Mouse (Mus musculus) liver, embryonic 14.5 days (tissue): ENCODE data around the gene Psg17. TPM values are rescaled to one million over a fixed set of nuclear protein-coding genes. Genes with fewer than 3 reads are reported as not detected.
A peak's percentile ranks its signal among the peaks of the same experiment; 100 is the strongest.

Experiments
- ATAC-seq: fragments of 200-750 bp; cut with Nextera tagmentation; 2 replicates; pipeline ENCODE4 v1.8.0; 2017; ENCODE audit warnings: moderate number of reproducible peaks, mild to moderate bottlenecking, moderate library complexity; ENCODE audit not compliant: insufficient read depth
- DNase-seq, 3 experiments: peaks; one replicate each; pipeline ENCODE4 v3.0.0-alpha.2; 2012 to 2013; ENCODE audit warnings: low read depth in 3 of 3, low spot score in 3 of 3
- H3K27ac ChIP-seq: fragments of 300-500 bp; sonication (generic); 2 replicates; pipeline ENCODE4 v1.5.1; 2014; ENCODE audit warnings: moderate library complexity, mild to moderate bottlenecking, control low read depth, inconsistent platforms
- H3K27me3 ChIP-seq: fragments of 300-500 bp; sonication (generic); 2 replicates; pipeline ENCODE4 v1.6.1; 2014; ENCODE audit warnings: mild to moderate bottlenecking, low read length, moderate library complexity; ENCODE audit not compliant: control insufficient read depth, insufficient read depth
- H3K36me3 ChIP-seq: fragments of 300-500 bp; sonication (generic); replicated peaks from 2 replicates; pipeline ENCODE4 v1.6.1; 2014; ENCODE audit warnings: low read depth; ENCODE audit not compliant: control insufficient read depth, insufficient read depth
- H3K4me1 ChIP-seq, 2 experiments: fragments of 200-500 bp in 1 of 2; fragments of 300-500 bp in 1 of 2; sonication (generic) in 1 of 2; replicated peaks; 2 replicates each; pipeline ENCODE4 v1.6.1; 2012 to 2014; ENCODE audit warnings: antibody characterized with exemption in 1 of 2, inconsistent platforms in 1 of 2, low read length in 1 of 2; ENCODE audit not compliant: control insufficient read depth in 2 of 2, insufficient read depth in 2 of 2
- H3K4me2 ChIP-seq: fragments of 300-500 bp; sonication (generic); 2 replicates; pipeline ENCODE4 v1.6.1; 2014; ENCODE audit warnings: low read depth, mild to moderate bottlenecking, control low read depth, moderate library complexity
- H3K4me3 ChIP-seq, 2 experiments: fragments of 200-500 bp in 1 of 2; fragments of 300-500 bp in 1 of 2; sonication (generic) in 1 of 2; 2 replicates each; pipeline ENCODE4 v1.5.1; 2012 to 2014; ENCODE audit warnings: low read depth in 2 of 2, low read length in 2 of 2, mild to moderate bottlenecking in 2 of 2, control low read depth in 1 of 2, inconsistent platforms in 1 of 2, moderate library complexity in 1 of 2; ENCODE audit not compliant: insufficient read depth in 1 of 2
- H3K9ac ChIP-seq: fragments of 300-500 bp; sonication (generic); replicated peaks from 2 replicates; pipeline ENCODE4 v1.6.1; 2014; ENCODE audit warnings: mild to moderate bottlenecking, control low read depth, moderate library complexity
- H3K9me3 ChIP-seq: fragments of 300-500 bp; sonication (generic); 2 replicates; pipeline ENCODE4 v1.6.1; 2016; ENCODE audit warnings: low read length, mixed read lengths; ENCODE audit not compliant: control insufficient read depth
- CTCF ChIP-seq: IDR thresholded peaks from 2 replicates; pipeline ENCODE4 v1.5.1; 2016; ENCODE audit warnings: antibody characterized with exemption, low read depth, control low read depth
- EP300 ChIP-seq: IDR thresholded peaks from 2 replicates; pipeline ENCODE4 v1.6.1; 2016; ENCODE audit warnings: antibody characterized with exemption, low read depth
- WGBS: fragments of 180-500 bp; shearing (Covaris S2); extraction: QIAGEN DNeasy Blood & Tissue Kit; methylation state at CpG from one replicate; pipeline ENCODE4 v1.1.7; 2014; ENCODE audit not compliant: insufficient replicate concordance; 5-methylcytosine and 5-hydroxymethylcytosine counted together
- polyA plus RNA-seq, 2 experiments: library from polyadenylated mRNA; depleted of rRNA in 1 of 2; stranded (reverse) in 1 of 2; unstranded in 1 of 2; fragments of >200 nt; fragmentation: Nextera tagmentation in 1 of 2; extraction: Ambion mirVana in 1 of 2; gene quantifications; 2 replicates each; pipeline versions ENCODE4 v1.2.1 to v1.2.3; 2012 to 2014

Gene Psg17
- polyA plus RNA-seq, 2 experiments = not detected

GRCm38 (mm10) chr7:18848395-18848794 is 27.0 kb upstream of the Psg17 start:
- no peak for DNase-seq
- Histone ChIP-seq H3K36me3 (no peaks in the 10 kb centered on the region), H3K27ac (no peak overlapping the region), H3K4me3 (no peak overlapping the region), H3K4me2 (no peak overlapping the region), H3K4me1 (no peaks in the 10 kb centered on the region), H3K9me3 (no peaks in the 10 kb centered on the region), H3K27me3 (no peaks in the 10 kb centered on the region), H3K9ac (no peak overlapping the region)
- TF ChIP-seq EP300 = no peak
- no peak for TF ChIP-seq CTCF
- no peak for ATAC-seq
- 66% methylated on average over 1 of the region's 1 CpGs for WGBS

DNA sequence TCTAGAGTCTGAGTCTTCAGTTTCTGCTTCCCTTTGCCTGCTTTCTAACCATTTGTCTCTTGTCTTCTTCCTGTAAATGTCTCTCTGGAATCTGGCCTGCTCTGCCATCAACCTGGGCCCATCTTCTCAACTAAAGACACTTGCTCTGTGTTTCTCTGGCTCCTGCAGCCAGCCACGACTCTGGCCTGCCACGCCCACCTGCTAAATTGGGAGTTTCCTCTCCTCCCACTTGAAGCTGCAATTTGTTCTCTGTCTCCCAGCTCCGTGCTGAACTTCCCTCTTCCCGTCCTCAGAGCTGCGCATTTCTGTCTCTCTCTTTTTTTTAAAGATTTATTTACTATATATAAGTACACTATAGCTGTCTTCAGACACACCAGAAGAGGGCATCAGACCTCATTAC is 23.4 kb upstream of the Psg17 start:
- Histone ChIP-seq H3K9ac (no peak overlapping the region), H3K27me3 (no peaks in the 10 kb centered on the region), H3K4me3 (no peak overlapping the region), H3K27ac (no peak overlapping the region), H3K9me3 (no peaks in the 10 kb centered on the region), H3K36me3 (no peaks in the 10 kb centered on the region), H3K4me2 (no peak overlapping the region), H3K4me1 (peaks cover 0 to 5% of the 10 kb centered on the region in 2 experiments; a peak in 2 of 4 replicates)
- DNase-seq (no peak), ATAC-seq (no peak)
- no peak for TF ChIP-seq CTCF
- TF ChIP-seq EP300 = no peak
- WGBS = 11% methylated on average over 5 of the region's 5 CpGs

DNA sequence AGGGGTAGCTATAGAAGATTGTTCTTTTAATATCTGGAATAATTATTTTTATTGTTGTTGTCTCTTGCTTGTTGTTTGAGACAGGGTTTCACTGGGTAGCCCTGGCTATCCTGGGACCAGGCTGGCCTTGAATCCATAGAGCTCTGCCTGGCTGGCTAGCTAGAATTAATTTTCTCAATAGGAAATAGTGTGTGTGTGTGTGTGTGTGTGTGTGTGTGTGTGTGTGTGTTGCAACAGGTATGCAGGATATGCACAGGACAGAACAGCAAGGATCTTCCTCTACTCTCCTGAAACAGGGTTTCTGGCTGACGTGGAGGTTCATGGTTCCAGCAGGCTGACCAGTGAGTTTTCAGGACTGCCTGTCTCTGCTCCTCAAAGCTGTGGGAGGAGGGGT is 19.8 kb upstream of the Psg17 start:
- no peak overlapping the region for H3K4me3 ChIP-seq

DNA sequence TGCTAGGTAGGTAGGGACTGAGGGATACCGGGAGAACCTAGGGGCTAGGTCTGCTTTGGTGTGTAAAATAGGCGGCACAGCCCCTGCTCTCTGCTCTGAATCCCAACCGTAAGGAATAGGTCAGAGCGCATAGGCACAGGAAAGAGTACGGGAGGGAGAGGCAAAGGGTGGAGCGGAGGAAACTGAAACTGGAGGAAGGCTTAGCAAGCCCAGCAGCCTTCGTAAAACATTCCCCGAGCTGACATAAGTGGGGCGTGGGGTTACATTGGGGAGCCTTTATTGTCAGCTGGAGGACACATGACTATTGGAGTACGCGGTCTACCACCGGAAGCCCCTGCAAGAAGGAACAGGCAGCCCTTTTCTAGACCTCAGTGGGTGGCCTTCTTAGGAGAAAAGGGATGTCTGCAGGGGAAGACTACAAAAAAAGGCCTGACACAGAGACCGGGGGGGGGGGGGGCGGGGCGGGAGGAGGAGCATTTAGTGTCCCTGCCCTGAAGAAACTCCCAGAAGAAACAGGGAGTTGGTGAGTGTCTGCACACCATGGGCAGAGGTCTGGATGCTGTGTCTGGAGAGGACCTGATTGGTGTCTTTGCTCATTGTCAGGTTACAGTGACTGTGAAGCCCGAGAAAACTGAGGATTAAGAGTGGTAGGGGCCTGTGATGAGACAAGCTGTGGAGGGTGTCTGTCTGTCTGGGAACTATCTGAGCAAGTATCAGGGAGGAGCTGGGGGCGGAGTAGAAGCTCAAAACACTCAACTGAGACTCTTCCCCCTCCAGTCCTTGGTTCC is 19.2 kb upstream of the Psg17 start:
- peaks cover 0 to 5% of the 10 kb centered on the region in 2 experiments; a peak in 2 of 4 replicates for H3K4me1 ChIP-seq
- no peaks in the 10 kb centered on the region for H3K27me3 ChIP-seq
- 0 out of 2 replicates have a peak overlapping the region, but pooled peaks have one; percentile 3 for H3K9ac ChIP-seq
- TF ChIP-seq CTCF (no peak), EP300 (no peak)
- WGBS = 5% methylated on average over 14 of the region's 17 CpGs
- no peak overlapping the region for H3K27ac ChIP-seq
- peak overlapping the region; percentile 28 to 34 for H3K4me3 ChIP-seq
- peak; percentile 11; the same call in 1 of the 2 replicates for ATAC-seq
- DNase-seq = peak in 1 of 3 experiments; percentile 6
- H3K4me2 ChIP-seq = peak overlapping the region; percentile 55
- H3K36me3 ChIP-seq = no peaks in the 10 kb centered on the region
- no peaks in the 10 kb centered on the region for H3K9me3 ChIP-seq

More for the DNA sequence above, 19.8 kb upstream of the Psg17 start:
- no peak for TF ChIP-seq EP300
- TF ChIP-seq CTCF = no peak
- H3K4me1 ChIP-seq = peaks cover 0 to 5% of the 10 kb centered on the region in 2 experiments; a peak in 2 of 4 replicates
- H3K36me3 ChIP-seq = no peaks in the 10 kb centered on the region
- no peak overlapping the region for H3K27ac ChIP-seq
- DNase-seq (no peak), ATAC-seq (no peak)
- H3K4me2 ChIP-seq = peak overlapping the region; percentile 26
- WGBS = 71% methylated on average over 1 of the region's 1 CpGs
- H3K9ac ChIP-seq = no peak overlapping the region
- H3K9me3 ChIP-seq = no peaks in the 10 kb centered on the region
- H3K27me3 ChIP-seq = no peaks in the 10 kb centered on the region

DNA sequence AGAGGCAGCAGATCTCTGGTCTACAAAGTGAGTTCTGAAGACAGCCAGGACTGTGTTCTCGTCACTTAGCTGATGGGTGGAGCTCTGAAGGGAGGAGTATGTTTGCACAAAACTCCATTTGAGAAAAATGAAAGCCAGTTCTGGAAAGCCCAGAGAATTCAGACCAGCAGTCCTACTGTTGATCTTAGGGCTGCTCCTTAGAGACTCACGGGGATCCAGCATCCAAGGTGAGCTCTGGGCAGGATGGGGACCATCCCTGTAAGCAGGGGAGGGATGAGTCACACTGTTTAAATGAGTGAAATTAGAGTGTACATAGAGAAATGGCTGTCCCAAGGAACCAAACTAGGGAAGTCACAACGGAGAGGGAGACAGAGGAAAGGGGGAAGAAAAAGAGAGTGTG is 18.5 kb upstream of the Psg17 start, which contains the start of gene Mill2:
TSS of gene Mill2 (plus strand) at position 102 of the 400 bp plus-strand sequence.
- DNase-seq = no peak
- H3K9ac ChIP-seq = 0 out of 2 replicates have a peak within 1 kb of the TSS, but pooled peaks have one; percentile 3

More for the DNA sequence above, 18.5 kb upstream of the Psg17 start, which contains the start of gene Mill2:
- H3K4me2 ChIP-seq = peak within 1 kb of the TSS; percentile 55
- H3K4me3 ChIP-seq = peak within 1 kb of the TSS; percentile 28 to 34
- no peaks in the 10 kb centered on the region for H3K9me3 ChIP-seq
- no peak for TF ChIP-seq EP300
- TF ChIP-seq CTCF = no peak
- H3K36me3 ChIP-seq = no peaks in the 10 kb centered on the region
- no peaks in the 10 kb centered on the region for H3K27me3 ChIP-seq
- no peak for ATAC-seq
- H3K4me1 ChIP-seq = peaks cover 0 to 5% of the 10 kb centered on the region in 2 experiments; a peak in 2 of 4 replicates
- H3K27ac ChIP-seq = no peak within 1 kb of the TSS
- WGBS = 12% methylated on average over 3 of the region's 3 CpGs
